Mouse (Mus musculus) embryonic facial prominence, embryonic 11.5 days (tissue): ENCODE data around the gene Mgam. TPM values are rescaled to one million over a fixed set of nuclear protein-coding genes. Genes with fewer than 3 reads are reported as not detected.
"Not testable (repeated sequence)": the region's sequence is repeated elsewhere in the genome, so short reads cannot be mapped to it uniquely, and the experiment has no call there.

ENCODE experiments used
- ATAC-seq: fragments of 200-750 bp; cut with Nextera tagmentation; replicated peaks from 2 replicates; pipeline ENCODE4 v1.8.0; 2017; ENCODE audit warnings: low read depth; ENCODE audit not compliant: insufficient number of reproducible peaks, low FRiP score, low TSS enrichment
- DNase-seq: peaks from one replicate; pipeline ENCODE4 v3.0.0-alpha.2; 2015; ENCODE audit warnings: low spot score
- H3K27ac ChIP-seq: fragments of 300-500 bp; sonication (generic); replicated peaks from 2 replicates; pipeline ENCODE4 v1.5.1; 2014; ENCODE audit warnings: mild to moderate bottlenecking, low read depth, low read length, control low read depth
- H3K27me3 ChIP-seq: fragments of 300-500 bp; sonication (generic); 2 replicates; pipeline ENCODE4 v1.6.1; 2014; ENCODE audit warnings: mild to moderate bottlenecking, low read length, moderate library complexity, mixed read lengths; ENCODE audit not compliant: control insufficient read depth, insufficient read depth
- H3K36me3 ChIP-seq: fragments of 300-500 bp; sonication (generic); replicated peaks from 2 replicates; pipeline ENCODE4 v1.6.1; 2014; ENCODE audit warnings: low read depth, mild to moderate bottlenecking, low read length, moderate library complexity, mixed read lengths; ENCODE audit not compliant: control insufficient read depth, insufficient read depth
- H3K4me1 ChIP-seq: fragments of 300-500 bp; sonication (generic); 2 replicates; pipeline ENCODE4 v1.6.1; 2014; ENCODE audit warnings: low read length, mixed read lengths; ENCODE audit not compliant: control insufficient read depth, insufficient read depth
- H3K4me2 ChIP-seq: fragments of 300-500 bp; sonication (generic); 2 replicates; pipeline ENCODE4 v1.6.1; 2014; ENCODE audit warnings: low read depth, mild to moderate bottlenecking, control low read depth, low read length, moderate library complexity
- H3K4me3 ChIP-seq: fragments of 300-500 bp; sonication (generic); 2 replicates; pipeline ENCODE4 v1.5.1; 2014; ENCODE audit warnings: low read depth, low read length, control low read depth
- H3K9ac ChIP-seq: fragments of 300-500 bp; sonication (generic); replicated peaks from 2 replicates; pipeline ENCODE4 v1.6.1; 2014; ENCODE audit warnings: mild to moderate bottlenecking, control low read depth, low read length
- H3K9me3 ChIP-seq: fragments of 300-500 bp; sonication (generic); replicated peaks from 2 replicates; pipeline ENCODE4 v1.6.1; 2016; ENCODE audit warnings: mild to moderate bottlenecking, low read length, inconsistent platforms, mixed read lengths; ENCODE audit not compliant: control insufficient read depth
- whole genome bisulfite sequencing: fragments of 180-500 bp; shearing (Covaris S2); extraction: QIAGEN DNeasy Blood & Tissue Kit; methylation state at CpG from one replicate; pipeline ENCODE4 v1.1.7; 2014; 5-methylcytosine and 5-hydroxymethylcytosine counted together
- polyA plus RNA-seq: library from polyadenylated mRNA; unstranded; fragments of >200 nt; fragmentation: Nextera tagmentation; extraction: Ambion mirVana; gene quantifications from 2 replicates; pipeline ENCODE4 v1.2.1, GENCODE M21; 2014

Mgam gene
- polyA plus RNA-seq, 1 experiment from 2014 or later = not detected

DNA sequence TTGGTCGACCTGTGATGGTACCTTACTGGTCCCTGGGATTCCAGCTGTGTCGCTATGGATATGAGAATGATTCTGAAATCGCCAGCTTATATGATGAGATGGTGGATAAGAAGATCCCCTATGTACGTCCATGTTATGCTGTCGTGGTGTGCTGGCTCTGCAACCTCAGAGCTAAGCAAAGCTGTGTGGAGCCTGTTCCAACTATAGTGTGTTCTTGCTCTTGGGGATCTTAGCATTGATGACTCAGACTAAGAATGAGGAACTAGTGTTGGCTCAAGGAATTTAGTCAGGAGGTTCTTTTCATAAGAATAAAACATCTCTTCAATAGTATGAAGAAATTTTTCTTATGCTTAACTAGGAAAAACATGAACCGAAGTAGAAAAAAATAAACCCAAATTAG is 120.4 kb downstream of the Mgam start:
- DNase-seq = not testable (repeated sequence)
- 82% methylated on average over 6 of the region's 6 CpGs for WGBS

DNA sequence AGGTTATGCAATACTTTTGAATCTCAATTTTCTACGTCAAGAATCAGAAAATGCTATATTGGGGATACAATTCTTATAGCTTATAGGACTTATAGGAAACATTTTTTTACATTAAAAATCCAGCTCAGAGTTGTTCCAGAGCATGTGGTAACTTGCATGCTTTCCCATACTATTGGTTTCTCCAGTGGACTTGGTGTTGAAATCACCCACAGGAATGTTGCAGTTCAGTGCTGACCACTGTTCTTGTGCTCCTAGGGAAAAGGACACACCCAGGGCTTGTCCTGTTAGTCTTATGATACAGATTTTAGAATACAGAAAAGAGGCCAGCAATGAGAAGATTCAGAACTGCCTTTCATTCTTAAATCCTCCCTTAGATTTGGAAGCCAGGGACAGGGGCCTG is 127.3 kb downstream of the Mgam start:
- no peak overlapping the region for H3K27ac ChIP-seq
- H3K4me3 ChIP-seq = no peak overlapping the region
- ATAC-seq (no peak), DNase-seq (no peak)
- H3K9me3 ChIP-seq = no peaks in the 10 kb centered on the region
- WGBS = 84% methylated on average over 1 of the region's 1 CpGs
- no peaks in the 10 kb centered on the region for H3K4me1 ChIP-seq
- H3K4me2 ChIP-seq = no peak overlapping the region
- H3K9ac ChIP-seq = no peak overlapping the region
- no peaks in the 10 kb centered on the region for H3K36me3 ChIP-seq
- H3K27me3 ChIP-seq = no peaks in the 10 kb centered on the region

More for the DNA sequence above, 120.4 kb downstream of the Mgam start:
- not testable (repeated sequence) for H3K9ac ChIP-seq, H3K4me3 ChIP-seq, H3K4me2 ChIP-seq, H3K27me3 ChIP-seq, H3K27ac ChIP-seq, H3K9me3 ChIP-seq, H3K36me3 ChIP-seq, ATAC-seq, H3K4me1 ChIP-seq

DNA sequence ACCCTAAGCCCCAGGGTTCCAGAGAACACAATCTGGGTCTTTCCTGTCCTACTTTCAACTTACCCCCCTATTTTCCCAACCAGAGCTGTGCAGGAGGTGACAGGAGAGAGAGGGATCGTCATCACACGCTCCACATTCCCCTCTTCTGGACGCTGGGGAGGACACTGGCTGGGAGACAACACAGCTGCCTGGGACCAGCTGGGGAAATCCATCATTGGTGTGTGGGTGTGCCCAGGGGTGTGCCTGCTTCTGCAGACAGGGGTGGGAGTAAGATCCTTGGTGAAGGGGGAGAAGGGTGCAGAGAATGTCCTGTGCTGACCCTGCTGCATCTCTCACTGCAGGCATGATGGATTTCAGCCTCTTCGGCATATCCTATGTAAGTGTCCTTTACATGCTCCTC is 128.7 kb downstream of the Mgam start:
- WGBS = 95% methylated on average over 2 of the region's 4 CpGs
- not testable (repeated sequence) for H3K4me3 ChIP-seq, H3K36me3 ChIP-seq, H3K4me1 ChIP-seq, DNase-seq, H3K9ac ChIP-seq, H3K27ac ChIP-seq, H3K9me3 ChIP-seq, ATAC-seq, H3K4me2 ChIP-seq, H3K27me3 ChIP-seq

DNA sequence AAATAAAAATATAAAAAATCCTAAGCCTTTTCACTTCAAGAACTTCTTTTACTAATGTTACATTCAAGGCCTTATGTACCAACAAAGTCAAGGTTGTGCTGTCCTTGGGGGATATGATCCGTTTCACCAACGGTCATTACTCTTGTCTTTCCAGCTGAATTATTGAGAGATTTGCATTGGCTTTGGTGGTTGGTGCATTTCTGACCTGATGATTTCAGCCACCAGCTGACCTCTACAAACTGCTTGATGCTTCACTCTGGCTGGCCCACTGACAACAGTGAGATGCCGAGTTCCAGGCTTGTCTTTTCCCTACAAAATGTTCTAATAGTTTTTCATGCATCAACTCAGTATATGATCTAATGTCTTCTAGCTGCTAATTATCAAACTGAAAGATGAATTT is 146.0 kb downstream of the Mgam start:
- Histone ChIP-seq H3K9me3 (no peaks in the 10 kb centered on the region), H3K9ac (no peak overlapping the region), H3K4me3 (no peak overlapping the region), H3K27ac (no peak overlapping the region), H3K27me3 (no peaks in the 10 kb centered on the region), H3K4me1 (no peaks in the 10 kb centered on the region), H3K36me3 (no peaks in the 10 kb centered on the region), H3K4me2 (no peak overlapping the region)
- no peak for DNase-seq
- ATAC-seq = no peak
- WGBS = 85% methylated on average over 3 of the region's 3 CpGs

DNA sequence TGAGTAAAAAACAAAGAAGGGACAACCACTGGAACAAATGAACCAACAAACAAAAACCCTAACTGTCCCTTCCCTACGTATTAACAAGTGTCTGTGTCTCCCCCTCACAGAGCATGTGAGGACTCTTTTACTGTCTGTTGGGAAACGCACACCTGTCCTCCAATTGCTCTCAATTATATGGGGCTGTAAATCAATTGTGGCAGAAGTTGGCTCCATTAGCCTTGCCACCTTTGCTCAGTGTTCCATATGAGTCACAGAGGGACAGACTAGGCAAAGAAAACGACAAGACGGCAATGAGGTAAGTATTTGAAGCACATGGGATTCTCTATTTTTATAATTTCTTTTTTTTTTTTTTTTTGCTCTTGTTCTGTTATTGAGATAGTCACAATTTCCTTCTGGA is 149.8 kb downstream of the Mgam start:
- no peak overlapping the region for H3K4me3 ChIP-seq
- no peak overlapping the region for H3K9ac ChIP-seq
- H3K4me1 ChIP-seq = no peaks in the 10 kb centered on the region
- 91% methylated on average over 4 of the region's 4 CpGs for WGBS
- no peaks in the 10 kb centered on the region for H3K36me3 ChIP-seq
- ATAC-seq = no peak
- no peaks in the 10 kb centered on the region for H3K27me3 ChIP-seq
- H3K27ac ChIP-seq = no peak overlapping the region
- H3K9me3 ChIP-seq = no peaks in the 10 kb centered on the region
- DNase-seq = no peak
- no peak overlapping the region for H3K4me2 ChIP-seq

DNA sequence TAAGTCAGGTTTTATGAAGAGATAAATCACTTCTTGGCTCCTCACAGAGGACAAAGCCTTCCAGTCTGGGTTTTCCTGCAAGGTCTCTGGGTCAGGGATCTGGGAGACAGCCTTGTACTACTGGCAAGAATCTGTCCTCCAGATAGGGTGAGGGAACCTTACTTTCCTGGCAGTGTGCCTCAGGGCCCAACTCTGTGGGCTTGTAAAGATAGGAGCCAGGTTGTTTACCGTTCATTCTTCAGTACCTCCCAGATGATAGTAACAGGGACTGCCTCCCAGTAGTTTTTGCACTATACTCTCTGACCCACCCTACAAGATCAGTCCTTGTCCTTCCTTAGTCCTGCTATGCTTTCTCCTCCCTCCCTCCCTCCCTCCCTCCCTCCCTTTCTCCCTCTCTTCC is 155.0 kb downstream of the Mgam start:
- ATAC-seq = no peak

DNA sequence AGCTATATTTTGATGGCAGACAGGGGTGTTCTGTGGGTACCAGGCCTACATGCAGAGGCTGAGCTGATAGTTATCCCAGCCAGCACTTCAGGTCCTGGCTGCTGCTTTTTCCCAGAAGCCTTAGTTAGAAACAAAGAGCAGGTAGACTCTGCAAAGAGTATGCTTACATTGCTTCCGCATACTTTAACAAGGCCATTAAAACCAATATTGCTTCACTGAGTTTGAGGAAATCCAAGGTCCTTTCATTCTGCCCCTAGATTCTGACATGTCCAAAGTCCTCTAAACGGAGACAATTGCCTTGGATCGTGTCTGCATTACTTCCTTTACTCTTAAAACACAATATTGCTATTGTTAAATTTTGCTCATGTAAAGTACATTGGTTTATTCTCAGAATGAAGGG is 155.7 kb downstream of the Mgam start:
- Histone ChIP-seq H3K4me3 (no peak overlapping the region), H3K27ac (no peak overlapping the region), H3K4me2 (no peak overlapping the region), H3K27me3 (no peaks in the 10 kb centered on the region), H3K36me3 (no peaks in the 10 kb centered on the region), H3K9me3 (no peaks in the 10 kb centered on the region), H3K9ac (no peak overlapping the region), H3K4me1 (no peaks in the 10 kb centered on the region)
- ATAC-seq (no peak), DNase-seq (no peak)
- 84% methylated on average over 3 of the region's 3 CpGs for WGBS

More for the DNA sequence above, 155.0 kb downstream of the Mgam start:
- DNase-seq = no peak
- WGBS = 73% methylated on average over 1 of the region's 1 CpGs
- Histone ChIP-seq H3K27me3 (no peaks in the 10 kb centered on the region), H3K9ac (no peak overlapping the region), H3K27ac (no peak overlapping the region), H3K36me3 (no peaks in the 10 kb centered on the region), H3K4me2 (no peak overlapping the region), H3K4me1 (no peaks in the 10 kb centered on the region), H3K9me3 (no peaks in the 10 kb centered on the region), H3K4me3 (no peak overlapping the region)

DNA sequence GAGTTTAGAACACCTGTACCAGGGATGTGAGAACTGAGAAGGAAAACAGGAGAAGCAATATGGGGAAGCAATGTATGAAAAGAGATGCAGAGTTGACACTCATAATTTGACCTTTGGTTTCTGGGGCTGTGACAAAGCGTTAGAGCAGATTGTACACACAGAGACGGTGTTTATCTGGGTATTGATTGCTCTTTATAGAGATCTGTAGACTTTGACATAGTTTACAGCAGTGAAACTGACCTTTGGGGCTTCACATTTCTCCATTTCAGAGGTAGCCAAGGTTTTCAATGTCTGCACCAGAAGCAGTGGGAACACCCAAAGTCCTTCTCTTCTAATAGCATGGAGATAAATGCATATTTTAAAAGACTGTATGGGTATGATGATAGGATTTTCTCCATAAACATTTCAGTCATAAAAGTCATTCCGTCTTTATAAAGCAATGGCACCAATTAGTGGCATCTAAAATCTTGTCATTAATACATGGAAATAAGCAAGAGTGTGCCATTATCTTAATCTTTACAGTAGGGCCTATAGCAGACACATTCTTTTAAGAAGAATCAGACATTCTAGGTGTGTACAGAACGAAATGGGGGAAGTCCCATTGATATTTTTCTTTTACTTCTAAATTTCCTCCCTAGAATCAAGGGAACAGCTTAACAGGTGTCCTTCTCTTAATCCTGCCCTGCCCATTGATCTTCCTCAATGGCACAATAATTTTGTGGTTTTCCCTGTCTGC is 166.6 kb downstream of the Mgam start:
- H3K36me3 ChIP-seq = no peaks in the 10 kb centered on the region
- DNase-seq (no peak), ATAC-seq (no peak)
- WGBS = 74% methylated on average over 4 of the region's 4 CpGs
- H3K27ac ChIP-seq = no peak overlapping the region
- H3K9ac ChIP-seq = no peak overlapping the region
- no peaks in the 10 kb centered on the region for H3K27me3 ChIP-seq
- no peaks in the 10 kb centered on the region for H3K4me1 ChIP-seq
- H3K9me3 ChIP-seq = no peaks in the 10 kb centered on the region
- no peak overlapping the region for H3K4me3 ChIP-seq
- no peak overlapping the region for H3K4me2 ChIP-seq
